Mouse (Mus musculus): ENCODE results near the gene Olfr1344. TPM values are rescaled to one million over a fixed set of nuclear protein-coding genes. Genes with fewer than 3 reads are reported as not detected.

Olfr1344 gene
- polyA plus RNA-seq, 1 experiment from 2014 or later = 0.20 TPM

Other genes with a start within 250 kb of the Olfr1344 start
- not detected in 2 replicates for gene Galp, start 241.6 kb upstream of the Olfr1344 start, polyA plus RNA-seq (2014; fragmentation: Nextera tagmentation; extraction: Ambion mirVana)
- gene Zscan5b, start 216.4 kb upstream of the Olfr1344 start, polyA plus RNA-seq (2014; fragmentation: Nextera tagmentation; extraction: Ambion mirVana) = not detected in 2 replicates
- not detected in 2 replicates for gene Epp13, start 186.0 kb upstream of the Olfr1344 start, polyA plus RNA-seq (2014; fragmentation: Nextera tagmentation; extraction: Ambion mirVana)
- gene Zfp667, start 152.1 kb upstream of the Olfr1344 start, polyA plus RNA-seq (2014; fragmentation: Nextera tagmentation; extraction: Ambion mirVana) = 13.9 and 15.7 TPM in 2 replicates
- gene Zfp583, start 107.4 kb upstream of the Olfr1344 start, polyA plus RNA-seq (2014; fragmentation: Nextera tagmentation; extraction: Ambion mirVana) = 12.7 and 13.4 TPM in 2 replicates
- 5.5 and 5.7 TPM in 2 replicates for gene Gm3854, start 94.9 kb upstream of the Olfr1344 start, polyA plus RNA-seq (2014; fragmentation: Nextera tagmentation; extraction: Ambion mirVana)
- gene Zfp78, start 75.4 kb upstream of the Olfr1344 start, polyA plus RNA-seq (2014; fragmentation: Nextera tagmentation; extraction: Ambion mirVana) = 6.1 and 6.4 TPM in 2 replicates
- 14.6 and 17.7 TPM in 2 replicates for gene Zfp28, start 55.4 kb upstream of the Olfr1344 start, polyA plus RNA-seq (2014; fragmentation: Nextera tagmentation; extraction: Ambion mirVana)
- 3.4 and 6.9 TPM in 2 replicates for gene Smim17, start 40.0 kb upstream of the Olfr1344 start, polyA plus RNA-seq (2014; fragmentation: Nextera tagmentation; extraction: Ambion mirVana)
- not detected in 2 replicates for gene Gm20715, start 28.4 kb upstream of the Olfr1344 start, polyA plus RNA-seq (2014; fragmentation: Nextera tagmentation; extraction: Ambion mirVana)
- 0.04 TPM in 1 of 2 replicates, not detected in the other for gene Olfr1336, start 17.5 kb downstream of the Olfr1344 start, polyA plus RNA-seq (2014; fragmentation: Nextera tagmentation; extraction: Ambion mirVana)
- not detected in 2 replicates for gene Olfr1346, start 28.4 kb downstream of the Olfr1344 start, polyA plus RNA-seq (2014; fragmentation: Nextera tagmentation; extraction: Ambion mirVana)
- not detected in 2 replicates for gene Olfr5, start 48.3 kb downstream of the Olfr1344 start, polyA plus RNA-seq (2014; fragmentation: Nextera tagmentation; extraction: Ambion mirVana)
- gene Olfr1347, start 61.1 kb downstream of the Olfr1344 start, polyA plus RNA-seq (2014; fragmentation: Nextera tagmentation; extraction: Ambion mirVana) = not detected in 2 replicates
- not detected in 2 replicates for gene Olfr1348, start 70.1 kb downstream of the Olfr1344 start, polyA plus RNA-seq (2014; fragmentation: Nextera tagmentation; extraction: Ambion mirVana)
- not detected in 2 replicates for gene Olfr1349, start 84.3 kb downstream of the Olfr1344 start, polyA plus RNA-seq (2014; fragmentation: Nextera tagmentation; extraction: Ambion mirVana)
- not detected in 2 replicates for gene Olfr1350, start 126.2 kb downstream of the Olfr1344 start, polyA plus RNA-seq (2014; fragmentation: Nextera tagmentation; extraction: Ambion mirVana)

Data from midbrain, embryonic 14.5 days (tissue).